Mouse (Mus musculus) cerebellum, postnatal 4 days (tissue): ENCODE measurements at regions not wholly inside any gene's neighbourhood (a gene's known extent, or its start where the extent isn't known, plus 50 kb on each side); places are given as distances from the start of the nearest gene placed in this dataset.

Experiments
- DNase-seq, 2 experiments: peaks; one replicate each; pipeline ENCODE4 v3.0.0; 2022; ENCODE audit warnings: low spot score in 2 of 2, mixed read lengths in 1 of 2

DNA sequence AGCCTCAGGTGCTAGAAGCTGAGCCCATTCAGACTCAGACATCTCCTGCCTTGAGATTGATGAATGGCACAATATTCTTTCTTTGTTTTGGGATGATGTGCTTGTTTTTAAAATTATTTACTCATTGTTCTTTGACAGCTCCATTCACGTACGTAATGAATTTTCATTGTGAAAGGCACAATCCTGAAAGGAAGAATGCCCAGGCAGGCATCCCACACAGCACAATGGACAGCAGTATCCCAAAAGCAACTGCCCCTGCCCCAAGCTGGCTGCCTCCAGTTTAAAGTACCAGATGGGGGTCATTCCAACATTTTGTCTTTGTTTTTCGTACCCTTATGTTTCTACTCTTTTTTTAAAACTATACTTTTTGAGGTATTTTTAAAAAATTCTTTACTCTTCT lies 210.9 kb upstream of the St8sia2 start:
- no peak for DNase-seq

DNA sequence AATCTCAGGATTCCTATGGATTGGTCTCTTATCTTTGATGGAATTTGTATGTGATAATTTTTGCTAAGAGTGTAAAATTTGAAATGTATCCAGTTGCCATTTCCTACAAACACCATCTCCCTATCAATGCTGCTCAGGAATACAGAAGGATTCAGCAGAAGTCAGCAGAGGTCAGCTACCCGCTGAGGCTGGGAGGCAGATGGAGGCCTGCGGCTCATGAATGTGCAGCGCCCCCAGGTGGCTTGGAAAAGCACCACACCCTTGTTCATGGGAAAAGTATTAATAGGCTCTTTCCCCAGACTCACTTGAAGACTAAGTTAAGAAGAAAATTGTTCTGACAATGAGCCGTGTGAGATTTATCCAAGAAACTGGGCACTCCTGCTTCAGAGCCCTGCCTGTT lies 187.2 kb upstream of the St8sia2 start:
- DNase-seq: peak in 1 of 2 experiments; percentile 4

DNA sequence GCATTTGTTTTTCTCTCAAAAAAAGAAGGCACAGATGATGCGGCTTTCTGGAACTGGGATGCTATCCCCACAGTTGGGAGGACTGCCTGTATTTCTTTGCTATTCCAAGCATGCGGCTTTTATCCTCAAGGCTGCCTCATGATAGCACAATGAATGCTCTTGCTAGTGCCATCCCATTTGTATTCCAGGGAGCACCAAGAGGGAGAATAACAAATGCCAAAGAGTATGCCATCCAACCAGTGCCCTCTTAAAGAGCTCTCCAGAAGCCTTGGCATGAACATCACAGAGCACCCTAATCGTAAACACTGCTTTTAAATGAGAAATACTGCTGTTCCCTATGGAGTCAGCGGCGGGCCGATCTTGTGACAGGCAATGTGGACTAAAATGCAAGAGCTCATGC lies 185.3 kb upstream of the St8sia2 start:
- DNase-seq: no peak

DNA sequence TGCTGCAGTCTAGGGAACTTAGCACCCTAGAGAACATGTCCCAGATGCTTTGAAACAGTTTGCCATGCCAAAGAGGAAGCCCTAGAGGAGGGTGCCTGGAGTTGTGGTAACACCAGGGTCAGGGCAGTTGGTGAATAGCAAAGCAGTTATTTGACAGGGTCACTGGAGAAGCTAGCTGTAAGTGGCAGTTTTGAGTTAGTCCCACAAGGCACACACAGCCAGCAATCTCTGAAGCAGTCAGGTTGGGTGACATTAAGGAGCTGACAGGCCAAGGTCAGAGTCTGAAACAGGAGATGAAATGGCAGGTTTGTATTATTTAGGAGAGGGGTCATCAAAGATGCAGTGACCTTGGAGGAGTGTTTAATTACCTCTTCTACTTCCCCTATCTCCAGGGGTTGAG lies 171.2 kb upstream of the St8sia2 start:
- DNase-seq: no peak

DNA sequence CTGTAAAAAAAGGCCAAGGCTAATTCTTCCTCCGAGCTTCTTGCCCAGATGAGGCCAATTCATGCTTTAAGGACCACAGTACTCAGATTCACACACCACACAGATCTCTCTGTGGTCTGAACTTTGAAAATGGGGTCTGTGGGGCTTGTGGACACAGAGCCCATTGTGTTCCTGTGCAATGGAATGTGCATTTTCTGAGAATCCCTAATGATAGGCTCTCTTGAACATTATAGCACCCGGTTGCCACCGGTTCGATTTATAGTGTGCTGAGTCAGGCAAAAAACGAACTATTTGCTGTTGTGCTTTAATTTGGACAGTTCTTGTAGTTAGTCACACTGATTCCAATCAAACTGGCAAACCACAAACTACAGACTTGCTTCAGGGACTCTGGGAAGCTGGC lies 160.7 kb upstream of the St8sia2 start:
- no peak for DNase-seq

DNA sequence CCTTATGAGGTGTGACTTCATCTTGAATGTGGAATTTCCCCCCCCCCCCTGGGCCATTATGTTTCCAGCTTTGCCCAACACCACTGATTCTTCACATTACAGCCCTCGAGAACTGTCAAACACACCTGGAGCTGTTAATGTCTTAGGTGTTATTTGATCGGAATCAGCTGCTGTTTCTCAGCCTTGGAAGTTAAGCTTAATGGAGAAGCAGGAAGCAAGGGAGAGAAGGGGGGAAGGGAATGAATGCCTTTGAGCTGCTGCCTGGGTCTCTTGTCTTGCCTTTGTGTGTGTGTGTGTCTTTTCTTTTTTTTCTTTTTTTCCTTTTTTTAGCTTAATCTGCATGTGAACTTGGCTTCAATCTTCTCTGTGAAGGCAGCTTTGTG lies 159.7 kb upstream of the St8sia2 start:
- DNase-seq: no peak

DNA sequence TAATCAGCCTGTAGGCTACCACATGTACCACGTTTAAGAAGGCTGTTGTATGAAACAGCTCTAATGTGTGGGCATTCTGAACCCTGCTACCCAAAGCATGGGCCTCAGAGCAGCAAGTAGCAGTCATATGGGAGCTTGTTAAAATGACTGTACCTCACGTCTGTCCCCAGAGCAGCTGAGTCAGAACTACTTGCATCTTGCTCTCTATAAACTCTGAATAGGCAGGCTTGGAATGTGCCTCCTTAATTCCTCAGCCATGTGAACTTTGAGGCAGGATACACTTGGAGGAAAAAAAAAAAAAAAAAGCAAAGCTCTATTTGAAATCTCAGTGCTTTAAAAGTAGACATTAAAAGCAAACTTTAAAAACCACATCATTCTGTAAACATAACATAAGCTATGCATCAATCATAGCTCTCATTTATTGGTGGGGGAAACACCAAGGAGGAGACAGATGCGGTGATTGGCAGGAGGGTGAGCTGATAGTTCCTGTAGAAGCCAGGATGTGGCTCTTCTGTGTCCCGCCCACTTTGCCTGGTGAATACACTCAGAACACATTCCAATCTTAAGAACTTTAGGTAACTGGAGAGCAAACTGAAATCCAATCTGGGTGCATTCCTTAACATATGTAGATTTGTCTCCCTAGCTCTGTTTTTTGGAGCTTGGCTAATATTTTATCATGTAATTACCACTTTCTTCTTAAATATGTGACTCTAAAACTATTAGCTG lies 159.2 kb upstream of the St8sia2 start:
- no peak for DNase-seq

DNA sequence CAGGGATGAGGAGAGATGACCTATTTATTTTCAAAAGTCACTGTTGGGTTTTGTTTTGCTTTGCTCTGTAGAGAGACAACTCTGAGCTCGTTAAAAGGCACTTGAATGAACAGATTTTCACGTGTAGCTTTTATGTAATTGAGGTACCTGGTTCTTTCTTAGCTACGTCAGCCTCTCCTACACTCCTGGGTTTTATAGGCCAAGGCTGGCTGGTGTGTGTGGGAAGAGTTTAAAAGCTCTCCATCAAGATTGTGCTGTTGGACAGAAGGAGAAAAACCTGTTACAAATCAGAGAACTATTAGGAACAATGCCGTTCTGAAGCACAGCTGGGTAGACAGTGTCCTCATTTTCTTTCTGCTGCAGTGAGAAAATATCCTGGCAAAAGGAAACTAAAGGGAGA lies 138.1 kb upstream of the St8sia2 start:
- DNase-seq: no peak

DNA sequence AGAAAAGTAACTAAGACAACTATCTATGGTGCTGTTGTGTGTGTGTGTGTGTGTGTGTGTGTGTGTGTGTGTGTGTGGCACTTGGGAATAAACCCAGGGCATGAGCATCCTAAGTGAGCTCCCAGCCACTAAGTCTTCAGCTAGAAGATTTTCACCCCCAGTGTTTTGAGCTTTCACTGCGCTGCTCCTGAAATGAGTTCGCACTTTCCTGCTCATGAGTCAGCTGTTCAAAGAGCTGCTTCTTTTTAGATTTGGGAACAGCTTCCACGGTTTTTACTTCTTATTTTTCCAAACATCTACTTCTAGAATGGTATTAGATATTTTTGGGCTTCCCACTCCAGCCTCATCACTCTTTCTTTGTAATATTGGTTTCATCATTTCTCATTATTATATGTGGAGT lies 129.7 kb upstream of the St8sia2 start:
- DNase-seq: no peak

DNA sequence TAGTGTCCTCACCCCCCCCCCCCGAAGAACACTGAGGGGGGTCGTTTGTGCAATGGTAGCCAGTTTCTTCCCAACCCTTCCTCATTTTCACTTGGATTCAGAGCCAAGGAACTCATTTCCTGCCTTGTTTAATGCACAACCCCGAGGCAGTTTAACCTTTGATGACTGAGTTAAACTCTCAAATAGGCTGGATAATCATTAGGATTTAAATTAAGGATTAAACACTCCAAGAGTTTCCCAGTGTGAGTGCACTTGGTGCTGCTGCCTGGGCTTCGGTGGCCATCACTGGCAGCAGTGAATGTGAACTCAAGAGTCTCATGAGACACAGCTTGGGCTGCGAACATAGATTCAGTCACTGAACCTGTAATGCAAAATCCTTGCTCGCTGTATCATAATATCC lies 124.7 kb upstream of the St8sia2 start:
- no peak for DNase-seq

DNA sequence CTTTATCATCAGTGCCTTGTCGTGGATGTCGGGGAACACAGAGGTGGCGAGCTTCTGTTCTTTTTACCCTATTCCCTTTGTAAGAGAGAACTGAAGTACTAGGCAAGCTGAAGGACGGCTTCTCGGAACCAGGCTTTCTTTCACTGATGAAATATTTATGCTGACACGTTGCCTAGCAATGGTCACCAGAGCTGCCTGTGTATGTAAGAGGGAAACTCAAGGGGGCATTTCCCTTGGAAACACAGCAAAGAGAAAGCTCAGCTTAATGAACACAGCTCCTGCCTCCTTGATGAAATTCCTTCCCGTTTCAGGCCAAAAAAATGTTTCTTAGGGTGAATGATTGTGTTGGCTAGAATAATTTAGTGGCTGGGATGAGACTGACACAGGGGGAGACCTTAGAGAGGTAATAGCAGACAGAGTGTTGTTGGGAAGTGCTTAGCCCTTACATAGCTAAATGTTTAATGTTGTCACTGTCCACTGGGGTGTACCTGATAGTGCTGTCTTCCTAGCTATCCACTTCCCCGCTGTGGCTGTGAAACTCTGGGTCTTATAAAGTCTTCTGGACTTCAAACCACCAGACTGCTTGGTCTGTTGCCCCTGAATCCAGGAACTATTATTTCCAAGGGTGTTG lies 116.8 kb upstream of the St8sia2 start:
- no peak for DNase-seq

DNA sequence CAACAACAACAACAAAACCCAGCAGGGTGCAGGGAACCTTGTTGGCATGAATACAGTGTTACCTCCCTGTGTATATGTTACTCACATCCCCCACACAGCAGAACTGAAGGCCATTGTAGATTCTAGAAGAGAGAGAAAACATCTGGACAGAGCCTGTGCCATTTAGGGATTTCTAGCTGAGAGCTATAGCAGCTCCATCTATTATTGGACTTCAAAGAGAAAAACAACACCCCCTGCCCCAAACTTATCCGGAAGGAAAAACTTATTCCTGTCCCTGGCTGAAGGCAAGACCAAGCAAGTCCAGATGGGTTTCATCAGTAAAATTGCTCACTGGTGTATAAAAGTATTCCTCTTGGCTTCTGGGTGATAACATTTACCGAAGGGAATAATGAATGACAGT lies 98.6 kb upstream of the St8sia2 start:
- DNase-seq: no peak

DNA sequence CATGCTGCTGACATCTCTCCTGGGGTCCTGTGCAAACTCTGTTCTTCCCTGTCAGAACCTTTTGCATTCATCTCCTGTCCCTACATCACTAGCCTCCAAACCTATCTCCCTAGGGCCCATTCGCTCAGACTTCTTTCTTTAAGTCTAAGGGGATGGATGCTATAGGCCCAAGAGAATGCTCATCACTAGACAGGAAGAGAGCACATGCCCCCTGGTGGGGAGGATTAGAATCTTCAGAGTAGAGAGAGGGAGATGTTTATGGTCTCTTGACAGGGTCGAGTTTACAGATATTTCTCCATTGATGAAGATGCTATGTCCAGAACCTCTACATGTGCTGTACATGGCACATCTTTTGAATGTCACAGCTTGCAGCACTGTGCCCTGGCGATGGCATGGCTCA lies 94.9 kb upstream of the St8sia2 start:
- no peak for DNase-seq

DNA sequence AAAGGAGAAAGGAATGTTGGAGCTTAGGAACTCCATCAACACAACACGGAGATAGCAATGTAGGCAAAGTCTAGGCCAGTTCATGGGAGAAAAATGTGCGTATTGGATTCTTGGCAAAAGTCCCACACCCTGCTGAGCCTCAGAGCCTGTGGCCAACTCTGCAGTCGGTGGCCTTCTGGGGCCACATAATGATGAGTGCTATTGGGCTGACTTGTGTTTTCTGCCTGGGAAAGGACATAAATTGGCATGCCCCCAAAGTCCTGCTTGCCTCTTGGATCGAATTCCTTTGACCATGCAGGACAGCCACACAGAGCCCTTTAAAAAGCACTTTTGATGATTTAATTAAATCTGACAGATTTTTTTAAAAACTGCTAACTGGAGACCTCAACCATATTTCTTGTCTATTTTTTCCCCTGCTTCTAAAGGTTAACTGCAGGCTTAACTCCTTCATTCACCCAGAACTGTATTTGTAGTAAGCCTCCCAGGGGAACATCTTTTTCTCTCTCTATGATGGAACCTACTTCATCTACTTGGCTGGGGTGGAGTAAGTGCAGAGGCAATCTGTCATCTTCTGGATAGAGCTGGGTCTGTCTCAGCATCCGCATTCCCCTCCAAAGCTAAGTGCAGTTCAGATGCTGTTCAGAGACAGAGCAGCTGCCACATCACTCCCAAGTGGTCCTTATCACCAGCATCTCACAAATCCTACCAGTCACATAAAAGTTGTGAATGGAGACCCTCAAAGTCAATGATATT lies 93.9 kb upstream of the St8sia2 start:
- peak in 1 of 2 experiments; percentile 84 for DNase-seq

DNA sequence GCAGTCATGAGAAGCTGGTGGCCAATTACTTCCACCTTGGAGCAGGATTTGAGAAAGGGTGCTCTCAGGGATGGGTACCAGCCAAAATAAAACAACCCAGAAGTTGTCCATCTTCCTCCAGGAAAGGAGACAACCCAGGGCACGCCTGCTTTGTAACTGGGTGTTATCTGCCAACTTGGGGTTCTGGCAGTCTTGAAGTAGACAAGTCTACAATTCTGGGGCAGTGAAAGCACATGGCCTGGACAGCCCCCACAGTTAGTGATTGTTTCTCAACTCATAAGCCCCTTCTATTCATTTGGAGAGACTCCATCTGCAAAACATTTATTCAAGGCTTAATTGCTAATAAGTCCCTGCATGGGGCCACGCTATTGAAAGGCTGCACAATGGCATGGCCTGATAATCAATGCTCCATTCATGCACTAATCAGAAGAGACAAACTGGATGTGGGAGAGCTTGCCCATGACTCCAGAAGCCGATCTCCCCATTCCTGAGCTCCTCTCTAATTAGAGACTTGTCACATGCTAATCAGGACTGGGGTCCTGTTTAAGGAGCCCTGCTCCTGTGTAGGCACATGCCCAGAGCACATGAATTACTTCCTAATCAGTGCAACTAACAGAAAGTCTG lies 78.0 kb upstream of the St8sia2 start:
- no peak for DNase-seq

DNA sequence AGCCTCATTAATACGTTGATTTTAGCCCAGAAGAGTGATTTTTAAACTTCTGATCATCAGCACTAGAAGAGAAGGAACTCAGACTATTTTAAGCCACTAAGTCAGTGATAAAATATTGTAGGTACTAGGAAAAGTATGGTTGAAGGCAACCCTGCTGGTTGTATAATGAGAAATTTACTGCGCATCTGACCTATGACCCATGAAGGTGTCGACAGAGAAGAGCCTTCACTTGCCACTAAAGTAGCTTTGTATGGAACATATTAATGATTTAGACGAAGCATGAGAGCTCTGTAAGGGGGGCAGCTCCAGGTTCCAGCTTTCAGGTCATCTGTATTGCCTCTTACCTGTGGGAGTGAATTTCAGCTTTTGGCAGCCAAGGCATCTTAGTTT lies 67.4 kb upstream of the St8sia2 start:
- DNase-seq: no peak

DNA sequence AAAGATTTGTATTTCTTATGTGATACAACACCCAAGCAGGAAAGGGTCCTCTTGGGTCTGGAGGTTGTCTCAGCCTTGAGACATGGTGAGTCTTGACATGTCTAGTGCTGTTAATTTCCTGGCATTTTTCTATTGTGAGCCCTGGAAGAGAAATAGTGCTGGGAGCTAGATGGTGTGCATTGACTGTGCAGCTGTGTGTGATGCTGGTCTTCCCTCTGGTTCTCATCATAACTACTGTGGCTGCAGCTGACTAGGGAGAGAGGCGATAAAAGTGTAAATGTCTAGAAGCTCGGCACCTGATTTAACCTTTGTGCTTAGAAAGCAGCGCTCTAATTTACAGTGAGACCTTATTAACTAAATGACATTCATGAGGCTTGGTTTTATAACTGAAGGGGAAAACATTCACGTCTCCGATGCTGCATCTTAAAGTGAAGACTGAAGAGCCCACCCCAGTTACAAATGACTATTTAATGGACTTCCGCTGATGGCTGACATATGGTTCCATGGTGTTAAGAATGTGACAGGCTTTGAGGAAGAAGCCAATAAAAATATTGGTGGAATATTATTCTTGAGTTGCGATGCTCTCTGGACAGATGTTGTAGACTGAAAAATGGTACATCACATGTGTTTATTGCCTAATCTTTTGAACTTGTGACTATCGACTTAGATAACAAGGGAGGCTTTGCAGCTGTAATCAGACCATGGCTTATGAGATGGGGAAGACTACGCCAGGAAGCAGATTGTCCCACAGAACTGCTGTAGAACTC lies 66.8 kb upstream of the St8sia2 start:
- no peak for DNase-seq

DNA sequence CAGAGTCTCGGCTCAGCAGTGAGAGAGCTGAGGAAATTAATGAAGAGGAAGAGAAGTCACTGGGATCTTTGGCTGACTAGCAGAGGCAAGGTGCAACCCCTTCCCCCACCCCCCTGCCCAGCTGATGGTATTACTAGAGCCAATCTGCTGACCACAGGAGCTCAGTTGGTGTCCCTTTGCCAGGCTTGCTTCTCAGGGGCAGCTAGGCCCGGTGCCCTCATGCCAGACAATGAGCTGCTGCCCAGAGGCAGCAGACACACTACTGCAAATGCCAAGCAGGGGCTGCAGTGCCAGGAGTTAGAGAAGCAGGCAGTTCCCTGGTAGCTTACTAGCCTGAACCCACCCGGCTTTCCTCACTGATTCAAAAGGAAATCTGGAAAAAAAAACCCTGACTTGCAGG lies 59.1 kb upstream of the St8sia2 start:
- DNase-seq: peak in 1 of 2 experiments; percentile 41

DNA sequence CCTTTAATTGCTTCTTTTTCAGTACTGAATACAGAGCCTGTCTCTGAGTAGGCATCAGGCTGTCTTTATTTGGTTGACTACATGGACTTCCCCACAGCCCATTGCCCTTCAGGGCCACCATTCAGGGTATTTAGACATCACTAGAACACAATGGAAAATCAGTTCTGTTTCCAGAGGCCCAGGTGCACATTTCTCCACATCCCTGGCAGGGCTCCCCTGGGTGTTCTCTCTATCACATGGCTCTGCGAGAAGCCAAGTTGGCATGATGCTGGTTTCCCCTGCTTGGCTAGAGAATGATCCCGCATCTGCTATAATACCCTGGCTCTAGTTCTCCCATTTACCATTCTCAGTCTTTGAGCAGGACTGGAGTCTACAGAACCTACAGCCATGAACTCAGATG lies 57.3 kb upstream of the St8sia2 start:
- DNase-seq: no peak

DNA sequence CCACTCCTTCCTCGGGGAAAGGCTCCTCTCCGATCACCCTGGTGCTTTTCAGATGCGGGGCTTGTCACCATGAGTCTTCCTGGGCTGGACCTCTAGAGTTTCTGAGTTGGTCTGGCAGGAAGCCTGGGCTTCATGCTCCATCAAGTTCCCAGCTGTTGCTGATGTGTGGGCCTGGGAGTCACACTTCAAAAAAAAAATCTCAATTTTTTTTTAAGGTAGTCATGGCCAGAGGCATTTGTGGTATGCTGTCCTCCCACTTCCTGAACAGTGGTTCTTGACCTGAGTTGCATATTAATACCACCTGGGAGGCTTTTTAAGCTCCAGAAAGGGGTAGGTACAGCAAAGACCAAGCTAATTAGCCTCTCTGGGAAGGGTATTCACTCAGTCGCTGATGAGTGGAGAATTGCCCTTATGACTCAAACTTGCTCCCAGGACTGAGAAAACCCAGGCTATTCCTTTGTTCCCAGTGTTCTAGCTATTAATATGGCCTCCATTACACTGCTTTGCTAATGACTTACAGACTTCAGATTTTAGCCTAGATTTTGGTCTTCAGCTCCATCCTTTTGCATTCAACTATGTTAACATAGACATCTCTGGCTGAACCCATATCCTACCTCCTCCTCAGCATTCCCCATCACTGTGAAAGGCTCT lies 52.1 kb upstream of the St8sia2 start:
- DNase-seq: no peak
